Mouse (Mus musculus) forebrain, embryonic 16.5 days (tissue): ENCODE results near the gene Wnt11. TPM values are rescaled to one million over a fixed set of nuclear protein-coding genes. Genes with fewer than 3 reads are reported as not detected.
A peak's percentile ranks its signal among the peaks of the same experiment; 100 is the strongest.

Source experiments
- ATAC-seq: fragments of 200-750 bp; cut with Nextera tagmentation; 2 replicates; pipeline ENCODE4 v1.8.0; 2017; ENCODE audit warnings: mild to moderate bottlenecking, moderate library complexity
- H3K27ac ChIP-seq: fragments of 300-500 bp; sonication (generic); 2 replicates; pipeline ENCODE4 v1.5.1; 2014; ENCODE audit warnings: low read length, control low read depth
- H3K27me3 ChIP-seq: fragments of 300-500 bp; sonication (generic); replicated peaks from 2 replicates; pipeline ENCODE4 v1.6.1; 2014; ENCODE audit warnings: low read length; ENCODE audit not compliant: control insufficient read depth, insufficient read depth
- H3K36me3 ChIP-seq: fragments of 300-500 bp; sonication (generic); 2 replicates; pipeline ENCODE4 v1.6.1; 2014; ENCODE audit not compliant: control insufficient read depth, insufficient read depth
- H3K4me1 ChIP-seq: fragments of 300-500 bp; sonication (generic); replicated peaks from 2 replicates; pipeline ENCODE4 v1.6.1; 2014; ENCODE audit warnings: low read length; ENCODE audit not compliant: control insufficient read depth, insufficient read depth
- H3K4me2 ChIP-seq: fragments of 300-500 bp; sonication (generic); 2 replicates; pipeline ENCODE4 v1.6.1; 2014; ENCODE audit warnings: mild to moderate bottlenecking, low read length, control low read depth
- H3K4me3 ChIP-seq: fragments of 300-500 bp; sonication (generic); replicated peaks from 2 replicates; pipeline ENCODE4 v1.5.1; 2014; ENCODE audit warnings: mild to moderate bottlenecking, low read length, control low read depth
- H3K9ac ChIP-seq: fragments of 300-500 bp; sonication (generic); replicated peaks from 2 replicates; pipeline ENCODE4 v1.6.1; 2014; ENCODE audit warnings: low read depth, low read length, control low read depth
- H3K9me3 ChIP-seq: fragments of 300-500 bp; sonication (generic); 2 replicates; pipeline ENCODE4 v1.6.1; 2016; ENCODE audit warnings: low read length; ENCODE audit not compliant: control insufficient read depth
- WGBS: fragments of 180-500 bp; shearing (Covaris S2); extraction: QIAGEN DNeasy Blood & Tissue Kit; methylation state at CpG from one replicate; pipeline ENCODE4 v1.1.7; 2014; 5-methylcytosine and 5-hydroxymethylcytosine counted together
- polyA plus RNA-seq: library from polyadenylated mRNA; unstranded; fragments of >200 nt; fragmentation: Nextera tagmentation; extraction: Ambion mirVana; gene quantifications from 2 replicates; pipeline ENCODE4 v1.2.1, GENCODE M21; 2015

Wnt11 gene
- polyA plus RNA-seq, 1 experiment from 2014 or later, result 0.37 TPM

GRCm38 (mm10) chr7:98822881-98823280, 12.0 kb upstream of the Wnt11 start:
- Histone ChIP-seq H3K4me1 (no peaks in the 10 kb centered on the region), H3K4me2 (no peak overlapping the region), H3K36me3 (no peaks in the 10 kb centered on the region), H3K4me3 (no peak overlapping the region), H3K9me3 (no peaks in the 10 kb centered on the region), H3K27ac (no peak overlapping the region), H3K27me3 (no peaks in the 10 kb centered on the region), H3K9ac (no peak overlapping the region)
- 90% methylated on average over 6 of the region's 6 CpGs for WGBS
- no peak for ATAC-seq

- no peaks in the 10 kb centered on the region for H3K4me1 ChIP-seq
- H3K4me3 ChIP-seq, result no peak overlapping the region
- H3K27me3 ChIP-seq, result no peaks in the 10 kb centered on the region
- no peak overlapping the region for H3K4me2 ChIP-seq
- no peak for ATAC-seq
- no peak overlapping the region for H3K9ac ChIP-seq
- H3K9me3 ChIP-seq, result no peaks in the 10 kb centered on the region
- H3K36me3 ChIP-seq, result no peaks in the 10 kb centered on the region
- 74% methylated on average over 15 of the region's 15 CpGs for WGBS
- no peak overlapping the region for H3K27ac ChIP-seq
These were observed 10.8 kb upstream of the Wnt11 start for GRCm38 (mm10) chr7:98823896-98824822.

DNA sequence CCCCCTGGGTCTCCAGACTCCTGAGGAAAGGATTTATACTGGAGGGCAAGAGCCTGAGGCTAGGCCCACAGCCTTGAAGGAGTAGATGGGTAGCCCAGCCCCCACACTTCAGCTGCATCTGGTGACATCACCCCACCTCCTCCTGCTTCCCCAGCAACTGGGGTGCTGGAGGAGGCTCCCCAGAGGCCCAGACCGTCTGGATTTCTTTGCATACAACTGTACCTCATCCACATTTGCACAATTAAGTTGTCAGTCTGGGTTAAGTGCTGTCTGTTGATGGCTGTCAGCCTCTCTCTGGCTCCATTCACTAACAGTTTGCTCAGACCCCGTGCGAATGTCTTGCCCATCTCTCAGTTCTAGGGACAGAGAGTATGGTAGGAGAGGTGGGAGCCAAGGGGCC, 6.9 kb upstream of the Wnt11 start:
- Histone ChIP-seq H3K27me3 (peaks cover 18% of the 10 kb centered on the region), H3K27ac (peak overlapping the region; percentile 26), H3K9me3 (no peaks in the 10 kb centered on the region), H3K4me3 (no peak overlapping the region), H3K4me2 (no peak overlapping the region), H3K36me3 (no peaks in the 10 kb centered on the region), H3K4me1 (no peaks in the 10 kb centered on the region), H3K9ac (no peak overlapping the region)
- WGBS, result 58% methylated on average over 3 of the region's 3 CpGs
- ATAC-seq, result peak; percentile 72

DNA sequence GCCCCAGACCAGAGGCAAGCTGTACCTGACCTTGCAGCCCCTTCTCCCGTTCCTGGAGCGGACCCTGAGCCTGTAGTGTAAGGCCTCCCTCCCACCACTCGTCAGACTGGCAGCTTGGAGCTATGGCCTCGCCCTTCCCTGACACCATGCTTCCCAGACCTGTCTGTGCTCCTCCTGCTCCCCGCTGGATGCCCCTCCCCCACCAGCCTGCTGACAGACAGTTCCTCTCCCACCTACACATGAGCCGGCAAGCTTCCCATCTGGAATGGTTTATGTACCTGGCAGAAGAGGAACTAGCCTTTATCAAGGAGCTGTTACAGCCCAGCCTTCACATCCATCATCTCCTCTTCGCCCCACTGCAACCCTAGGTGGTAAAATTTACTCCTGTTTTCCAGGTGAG, 6.0 kb upstream of the Wnt11 start:
- no peak for ATAC-seq

DNA sequence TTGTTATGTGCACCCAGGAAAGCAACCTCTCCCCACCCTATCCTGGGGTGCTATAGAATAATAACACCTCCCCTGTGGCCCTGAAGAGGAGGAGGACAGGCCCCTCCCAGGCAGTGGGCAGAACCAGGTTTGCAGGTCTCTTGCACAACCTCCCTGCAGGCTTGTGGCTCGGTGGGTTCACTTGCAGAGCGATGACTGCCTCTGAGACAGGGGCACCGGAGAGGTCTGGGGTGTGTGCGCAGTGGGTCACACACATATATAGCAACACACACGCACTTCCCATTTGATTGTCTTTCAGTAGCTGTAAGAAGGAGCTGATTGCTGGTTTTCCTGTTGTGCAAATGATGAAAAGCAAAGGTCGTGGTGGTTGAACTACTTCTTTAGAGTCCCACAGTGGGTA, 3.6 kb upstream of the Wnt11 start:
- 62% methylated on average over 6 of the region's 6 CpGs for WGBS
- ATAC-seq, result no peak

More for the DNA sequence above, 6.0 kb upstream of the Wnt11 start:
- Histone ChIP-seq H3K9me3 (no peaks in the 10 kb centered on the region), H3K4me2 (no peak overlapping the region), H3K4me1 (no peaks in the 10 kb centered on the region), H3K4me3 (no peak overlapping the region), H3K27me3 (peaks cover 25% of the 10 kb centered on the region), H3K36me3 (no peaks in the 10 kb centered on the region), H3K9ac (no peak overlapping the region), H3K27ac (no peak overlapping the region)
- 36% methylated on average over 7 of the region's 7 CpGs for WGBS

GRCm38 (mm10) chr7:98835519-98836441, 868 bp downstream of the Wnt11 start:
- ATAC-seq, result no peak
- H3K27me3 ChIP-seq, result peaks cover 82% of the 10 kb centered on the region
- H3K36me3 ChIP-seq, result no peaks in the 10 kb centered on the region
- H3K4me1 ChIP-seq, result peaks cover 44% of the 10 kb centered on the region
- no peak overlapping the region; the same call in 1 of the 2 replicates for H3K9ac ChIP-seq
- whole genome bisulfite sequencing, result under 1% methylated on average over 42 of the region's 46 CpGs
- H3K4me2 ChIP-seq, result peak overlapping the region; percentile 95
- H3K9me3 ChIP-seq, result no peaks in the 10 kb centered on the region
- peak overlapping the region; percentile 53 for H3K4me3 ChIP-seq
- H3K27ac ChIP-seq, result no peak overlapping the region

More for the DNA sequence above, 3.6 kb upstream of the Wnt11 start:
- Histone ChIP-seq H3K4me2 (no peak overlapping the region), H3K9ac (no peak overlapping the region), H3K27ac (no peak overlapping the region), H3K9me3 (no peaks in the 10 kb centered on the region), H3K4me3 (no peak overlapping the region), H3K4me1 (peaks cover 19% of the 10 kb centered on the region), H3K27me3 (peaks cover 47% of the 10 kb centered on the region), H3K36me3 (no peaks in the 10 kb centered on the region)

DNA sequence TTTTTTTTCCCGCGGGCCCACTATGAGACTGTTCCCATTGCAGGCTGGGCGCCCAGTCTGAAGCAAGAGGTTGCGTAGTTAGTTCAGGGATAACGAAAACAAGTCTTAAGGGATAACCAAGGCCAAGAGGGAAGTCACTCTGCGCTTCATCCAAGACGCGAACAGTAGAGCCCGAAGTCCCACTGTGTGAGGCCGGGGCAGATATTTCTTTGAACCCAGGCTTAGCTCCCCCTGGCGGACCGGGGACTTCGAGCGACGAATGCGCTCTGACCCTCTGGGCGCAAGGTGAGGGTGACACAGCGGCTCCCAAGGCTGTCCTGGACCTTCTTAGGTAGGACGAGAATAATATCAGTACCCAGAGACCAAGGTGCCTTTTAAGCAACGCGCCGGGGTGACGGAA, 1.7 kb downstream of the Wnt11 start:
- H3K36me3 ChIP-seq, result no peaks in the 10 kb centered on the region
- H3K9me3 ChIP-seq, result no peaks in the 10 kb centered on the region
- no peak for ATAC-seq
- H3K27me3 ChIP-seq, result peaks cover 85% of the 10 kb centered on the region
- WGBS, result under 1% methylated on average over 23 of the region's 23 CpGs
- H3K27ac ChIP-seq, result no peak overlapping the region
- no peak overlapping the region for H3K9ac ChIP-seq
- H3K4me1 ChIP-seq, result peaks cover 44% of the 10 kb centered on the region
- H3K4me2 ChIP-seq, result peak overlapping the region; percentile 95
- peak overlapping the region; percentile 53 for H3K4me3 ChIP-seq

- Histone ChIP-seq H3K9ac (peak overlapping the region; percentile 22; the same call in 1 of the 2 replicates), H3K4me3 (peak overlapping the region; percentile 57)
- WGBS, result under 1% methylated on average over 17 of the region's 17 CpGs
These were observed 3.0 kb downstream of the Wnt11 start for GRCm38 (mm10) chr7:98837901-98838300.

GRCm38 (mm10) chr7:98838729-98839141, 3.8 kb downstream of the Wnt11 start:
- H3K9ac ChIP-seq, result peak overlapping the region; percentile 57
- WGBS, result under 1% methylated on average over 48 of the region's 48 CpGs
- H3K9me3 ChIP-seq, result no peaks in the 10 kb centered on the region
- H3K27me3 ChIP-seq, result peaks cover 67% of the 10 kb centered on the region
- peaks cover 44% of the 10 kb centered on the region for H3K4me1 ChIP-seq
- H3K36me3 ChIP-seq, result no peaks in the 10 kb centered on the region
- peak; percentile 59 for ATAC-seq
- H3K4me2 ChIP-seq, result peak overlapping the region; percentile 94
- H3K4me3 ChIP-seq, result peak overlapping the region; percentile 57
- H3K27ac ChIP-seq, result no peak overlapping the region

More at GRCm38 (mm10) chr7:98837901-98838300, 3.0 kb downstream of the Wnt11 start:
- peaks cover 74% of the 10 kb centered on the region for H3K27me3 ChIP-seq
- no peaks in the 10 kb centered on the region for H3K9me3 ChIP-seq
- peaks cover 44% of the 10 kb centered on the region for H3K4me1 ChIP-seq
- H3K27ac ChIP-seq, result no peak overlapping the region
- ATAC-seq, result peak; percentile 83
- no peaks in the 10 kb centered on the region for H3K36me3 ChIP-seq
- peak overlapping the region; percentile 94 for H3K4me2 ChIP-seq
